Mouse (Mus musculus) lung, adult 2 months (tissue): ENCODE measurements at regions not wholly inside any gene's neighbourhood (a gene's known extent, or its start where the extent isn't known, plus 50 kb on each side); places are given as distances from the start of the nearest gene placed in this dataset.

Experiments used
- CTCF ChIP-seq: fragments of 200-500 bp; IDR thresholded peaks from 2 replicates; pipeline ENCODE4 v1.5.1; 2011; ENCODE audit warnings: mild to moderate bottlenecking, low read length, control low read depth; ENCODE audit not compliant: insufficient read depth
- POLR2A ChIP-seq: fragments of 200-500 bp; IDR thresholded peaks from 2 replicates; pipeline ENCODE4 v1.6.1; 2011; ENCODE audit warnings: low read depth, mild to moderate bottlenecking, control low read depth, low read length, borderline replicate concordance; ENCODE audit errors: extremely low read depth

DNA sequence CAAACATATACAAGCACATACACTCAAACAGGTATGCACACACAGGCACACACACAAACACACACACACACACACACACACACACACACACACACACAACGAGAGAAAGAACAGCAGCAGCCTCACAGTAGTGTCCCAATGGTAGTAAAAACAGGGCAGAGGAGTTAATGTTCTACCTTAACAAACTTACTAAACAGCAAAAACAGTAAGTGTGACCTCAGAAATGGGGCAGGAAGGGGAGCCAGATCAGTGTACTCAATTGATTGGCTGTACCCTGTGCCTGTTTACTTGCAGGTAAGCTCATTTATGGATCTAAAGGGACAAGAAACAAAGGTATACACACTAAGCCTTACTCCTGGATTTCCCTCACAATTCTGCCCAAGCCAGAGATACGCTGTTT is 53.6 kb upstream of the Ell2 start:
- no peak for TF ChIP-seq CTCF
- no peak for TF ChIP-seq POLR2A
